Mouse (Mus musculus): ENCODE measurements around the gene Jtb.

GRCm38 (mm10) chr3:90231507-90232333 lies at the start of gene Jtb:
- TF ChIP-seq CTCF (conservative IDR thresholded peaks at IDR 0.05; ENCODE audit: low read length), result no peak
- TF ChIP-seq NANOG (IDR thresholded peaks at IDR 0.05; ENCODE audit: borderline replicate concordance, low read length), result no peak
- no peak for TF ChIP-seq POU5F1 (IDR thresholded peaks at IDR 0.05; ENCODE audit: borderline replicate concordance, low read length)

Data from E14TG2a.4 (cell line).